Mouse (Mus musculus) brown adipose tissue, adult 24 weeks (tissue): ENCODE measurements at regions not wholly inside any gene's neighbourhood (a gene's known extent, or its start where the extent isn't known, plus 50 kb on each side); places are given as distances from the start of the nearest gene placed in this dataset.
"Not testable (repeated sequence)": the region's sequence is repeated elsewhere in the genome, so short reads cannot be mapped to it uniquely, and the experiment has no call there.

Source experiments
- H3K27ac ChIP-seq: fragments of 200-500 bp; replicated peaks from 2 replicates; pipeline ENCODE4 v1.5.1; 2012; ENCODE audit warnings: low read depth, mild to moderate bottlenecking, low read length
- H3K4me1 ChIP-seq: fragments of 200-500 bp; 2 replicates; pipeline ENCODE4 v1.6.1; 2012; ENCODE audit warnings: low read length, mixed read lengths; ENCODE audit not compliant: control insufficient read depth, insufficient read depth, insufficient read length
- H3K4me3 ChIP-seq: fragments of 200-500 bp; 2 replicates; pipeline ENCODE4 v1.5.1; 2012; ENCODE audit warnings: low read depth, mild to moderate bottlenecking, low read length, moderate library complexity; ENCODE audit not compliant: insufficient read depth

DNA sequence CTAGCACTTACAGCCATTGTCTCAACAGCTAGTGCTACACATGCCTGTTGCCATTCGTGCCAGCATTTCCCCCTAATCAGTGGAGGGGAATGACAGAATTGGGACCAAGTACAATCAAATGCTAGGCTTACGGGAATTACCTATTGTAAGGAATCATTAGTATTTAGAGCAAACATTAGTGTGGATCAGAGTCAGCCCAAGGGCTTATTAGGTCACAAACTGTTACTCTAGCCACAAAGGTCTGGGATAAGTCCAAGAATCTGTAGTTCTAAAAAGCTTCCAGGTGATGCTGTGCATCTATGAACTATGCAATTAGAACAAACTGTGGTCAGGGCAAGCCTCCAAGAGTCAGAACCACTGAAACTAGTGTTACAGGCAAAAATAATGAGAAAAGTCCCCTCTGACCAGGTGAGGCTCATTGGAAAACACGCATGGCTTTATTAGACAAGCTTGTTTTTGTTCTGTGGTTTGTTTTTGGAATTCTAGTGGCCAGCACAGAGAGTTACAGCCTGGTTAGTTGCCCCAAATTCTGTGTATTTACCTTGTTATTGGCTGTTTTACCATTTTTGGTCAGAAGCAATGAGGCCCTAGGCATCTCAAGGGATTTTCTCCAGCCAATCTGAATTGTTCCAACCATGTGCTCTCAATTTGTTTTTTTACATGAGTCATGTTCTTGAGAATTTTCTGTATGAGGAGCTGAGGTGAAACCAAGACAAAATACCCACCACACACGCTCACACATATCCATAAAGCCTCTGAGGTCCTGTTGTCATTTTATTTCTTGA is 319.0 kb upstream of the Ube2e3 start:
- H3K27ac ChIP-seq, result no peak overlapping the region
- no peak overlapping the region for H3K4me3 ChIP-seq
- no peaks in the 10 kb centered on the region for H3K4me1 ChIP-seq

DNA sequence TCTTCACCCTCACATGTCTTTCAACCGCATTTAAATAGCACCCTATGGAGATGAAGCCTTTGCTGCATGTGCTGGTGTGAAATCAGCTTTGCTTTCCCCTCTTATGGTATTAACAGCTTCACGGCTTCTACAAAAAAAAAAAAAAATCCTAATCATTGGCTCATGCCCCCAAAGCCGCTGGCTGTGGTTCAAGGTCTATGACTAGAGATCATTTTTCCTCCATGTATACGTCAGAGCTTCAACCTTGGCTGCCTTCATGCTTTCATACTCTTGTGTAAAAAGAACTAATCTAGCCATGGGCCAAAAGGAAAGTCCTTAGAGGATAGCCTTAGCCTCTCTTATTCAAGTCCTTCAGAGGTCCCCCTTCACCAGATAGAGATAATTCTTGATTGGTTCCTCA is 320.6 kb upstream of the Ube2e3 start:
- no peaks in the 10 kb centered on the region for H3K4me1 ChIP-seq
- H3K4me3 ChIP-seq, result no peak overlapping the region
- H3K27ac ChIP-seq, result no peak overlapping the region

DNA sequence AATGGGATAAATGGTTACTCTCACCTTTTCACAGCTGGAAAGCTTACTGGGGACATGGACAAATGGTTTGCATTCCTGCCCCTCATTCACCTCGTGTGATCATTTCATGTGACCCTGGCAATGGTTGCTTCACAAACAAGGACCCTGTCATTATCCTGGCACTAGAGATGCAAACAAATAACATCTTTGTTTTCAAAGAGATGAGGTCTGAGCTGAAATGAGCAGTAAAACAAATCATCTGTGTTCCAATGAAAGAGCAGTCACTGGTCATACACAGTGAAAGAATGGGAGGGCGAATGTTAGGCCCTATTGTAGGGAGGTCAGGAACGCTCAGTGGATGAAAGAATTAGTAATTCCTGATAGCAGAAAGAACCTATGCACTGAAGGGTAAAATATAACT is 327.5 kb upstream of the Ube2e3 start:
- H3K4me3 ChIP-seq, result no peak overlapping the region
- no peaks in the 10 kb centered on the region for H3K4me1 ChIP-seq
- no peak overlapping the region for H3K27ac ChIP-seq

DNA sequence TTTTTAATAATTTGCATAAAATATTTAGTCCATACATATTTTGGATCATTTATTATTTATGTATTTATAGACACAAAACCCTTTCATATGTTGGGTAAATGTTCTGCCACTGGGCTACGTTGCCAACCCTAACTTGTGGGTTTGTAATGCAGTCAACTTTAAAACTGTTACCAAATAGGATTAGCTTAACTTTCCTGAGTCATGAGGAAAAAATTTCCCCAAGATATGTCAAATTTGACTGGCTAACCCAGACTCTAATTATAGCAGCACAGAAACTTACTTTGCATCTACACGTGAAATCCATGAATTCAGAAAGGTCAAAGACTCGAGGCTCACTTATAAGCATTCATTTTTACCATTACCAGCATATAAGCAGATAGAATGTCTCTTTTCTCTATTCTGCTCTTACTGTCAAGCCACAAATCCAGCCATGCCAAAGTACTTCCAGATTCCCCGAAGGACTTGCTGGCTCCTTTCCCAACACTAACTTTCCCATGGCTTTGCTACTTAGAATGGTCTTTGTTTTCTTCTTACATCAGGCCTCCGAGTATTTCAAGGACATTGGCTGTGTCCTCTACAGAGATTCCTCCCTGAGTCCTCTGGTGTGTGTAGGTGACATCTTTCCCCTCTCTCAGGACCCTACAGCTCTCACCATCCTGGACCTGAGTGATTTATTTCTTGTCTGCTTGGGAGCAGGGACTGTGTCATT is 328.2 kb upstream of the Ube2e3 start:
- Histone ChIP-seq H3K4me1 (no peaks in the 10 kb centered on the region), H3K27ac (no peak overlapping the region), H3K4me3 (no peak overlapping the region)

DNA sequence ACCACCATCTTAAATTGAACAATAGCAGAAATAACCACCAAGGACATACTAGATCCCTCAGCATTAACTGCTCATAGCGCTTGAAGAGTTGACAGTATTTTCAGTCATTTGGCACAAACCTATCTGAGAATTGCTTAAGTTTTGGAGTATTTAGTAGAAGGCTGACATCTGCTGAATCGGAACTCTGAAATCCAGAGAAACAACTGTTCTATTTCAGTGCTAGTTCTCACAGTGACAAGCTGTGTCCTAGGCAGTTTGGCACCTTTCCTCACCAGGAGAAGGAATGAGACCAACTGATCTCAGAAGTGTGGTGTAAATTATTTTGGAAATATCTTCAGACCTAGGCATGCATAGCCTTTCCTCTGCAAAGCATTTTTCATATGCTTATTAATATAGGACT is 330.4 kb upstream of the Ube2e3 start:
- Histone ChIP-seq H3K27ac (no peak overlapping the region), H3K4me3 (no peak overlapping the region)

DNA sequence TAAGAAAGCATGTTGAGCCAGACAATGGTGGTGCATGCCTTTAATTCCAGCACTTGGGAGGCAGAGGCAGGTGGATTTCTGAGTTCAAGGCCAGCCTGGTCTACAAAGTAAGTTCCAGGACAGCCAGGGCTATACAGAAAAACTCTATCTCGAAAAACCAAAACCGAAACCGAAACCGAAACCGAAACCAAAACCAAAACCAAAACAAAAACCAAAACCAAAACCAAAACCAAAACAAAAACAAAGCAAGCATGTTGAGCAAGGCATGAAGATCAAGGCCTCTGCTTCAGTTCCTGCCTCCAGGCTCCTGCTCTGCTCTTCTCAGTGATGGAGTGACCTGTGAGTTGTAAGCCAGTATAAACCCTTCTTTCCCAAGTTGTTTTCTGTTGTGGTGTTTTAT is 334.0 kb upstream of the Ube2e3 start:
- H3K27ac ChIP-seq, H3K4me3 ChIP-seq, H3K4me1 ChIP-seq: not testable (repeated sequence)

More for the DNA sequence above, 330.4 kb upstream of the Ube2e3 start:
- no peaks in the 10 kb centered on the region for H3K4me1 ChIP-seq

DNA sequence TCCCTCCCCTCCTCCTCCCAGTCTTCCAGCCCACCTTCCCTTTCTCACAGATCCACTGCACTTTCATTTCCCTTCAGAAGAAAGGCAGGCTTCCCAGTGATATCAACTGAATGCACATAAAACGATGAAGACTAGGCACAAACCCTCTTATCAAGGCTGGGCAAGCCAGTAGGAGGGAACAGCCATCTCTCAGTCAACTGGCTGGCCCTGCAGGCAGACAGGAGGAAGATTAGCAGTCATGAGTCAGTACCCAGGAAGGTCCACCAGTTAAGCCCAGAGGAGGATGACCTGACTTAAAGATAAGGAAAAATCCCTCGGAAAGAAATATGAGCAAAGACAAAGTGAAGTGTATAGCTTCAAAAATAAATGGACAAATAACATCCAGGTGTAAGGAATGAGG is 337.4 kb upstream of the Ube2e3 start:
- Histone ChIP-seq H3K27ac (no peak overlapping the region), H3K4me3 (no peak overlapping the region), H3K4me1 (no peaks in the 10 kb centered on the region)

DNA sequence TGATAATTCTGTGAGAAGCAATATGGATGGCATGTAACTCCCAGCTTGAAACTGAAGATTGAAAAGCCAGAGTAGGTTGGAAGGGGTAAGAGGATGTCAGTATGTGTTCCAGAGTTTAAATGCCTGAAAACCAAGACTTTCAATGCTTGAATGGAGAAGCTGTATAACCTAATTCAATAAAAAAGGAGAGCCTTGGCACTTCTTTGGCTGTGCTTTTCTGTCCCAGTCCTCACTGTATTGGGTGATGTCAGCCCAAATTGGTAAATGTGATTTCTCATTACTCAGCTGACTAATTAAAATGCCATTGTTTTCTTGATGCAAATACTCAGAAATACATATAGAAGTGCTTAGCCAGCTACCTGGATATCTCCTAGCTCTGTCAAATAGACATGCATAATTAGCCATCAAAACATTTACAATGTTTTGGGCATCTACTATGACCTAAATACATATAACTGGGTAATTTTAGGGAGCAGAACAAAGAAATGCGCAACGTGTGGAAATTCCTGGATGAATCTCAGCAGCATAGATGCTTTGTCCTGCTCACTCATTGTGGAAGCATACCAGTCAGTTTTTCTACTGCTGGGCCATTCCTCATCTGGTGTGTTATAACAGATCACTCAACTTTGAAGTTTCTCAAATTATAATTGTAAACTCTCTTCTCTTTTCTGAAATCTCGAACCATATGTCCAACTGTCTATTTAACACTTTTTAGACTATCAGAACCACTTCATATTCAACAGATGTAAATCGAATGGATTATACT is 347.5 kb upstream of the Ube2e3 start:
- Histone ChIP-seq H3K4me3 (no peak overlapping the region), H3K27ac (no peak overlapping the region), H3K4me1 (no peaks in the 10 kb centered on the region)

DNA sequence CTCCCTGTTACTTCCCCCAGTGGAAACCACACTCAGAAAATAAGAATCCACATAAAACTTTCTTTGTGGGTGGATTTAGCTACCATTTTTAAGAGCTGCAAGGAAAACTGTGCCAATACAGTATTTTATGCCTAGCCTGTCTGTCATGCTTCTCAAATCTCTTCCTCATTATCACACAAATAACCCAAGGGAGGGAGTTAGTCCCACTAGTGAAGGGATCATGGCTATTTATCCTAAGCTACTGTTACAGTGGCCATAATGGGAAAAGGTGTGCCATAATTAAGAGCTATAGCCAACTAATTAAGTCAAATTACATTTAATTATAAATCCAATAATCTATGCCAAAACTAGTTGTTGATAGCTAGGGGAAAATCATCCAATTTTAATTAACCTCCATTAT is 374.8 kb upstream of the Ube2e3 start:
- Histone ChIP-seq H3K27ac (no peak overlapping the region), H3K4me1 (no peaks in the 10 kb centered on the region), H3K4me3 (no peak overlapping the region)

DNA sequence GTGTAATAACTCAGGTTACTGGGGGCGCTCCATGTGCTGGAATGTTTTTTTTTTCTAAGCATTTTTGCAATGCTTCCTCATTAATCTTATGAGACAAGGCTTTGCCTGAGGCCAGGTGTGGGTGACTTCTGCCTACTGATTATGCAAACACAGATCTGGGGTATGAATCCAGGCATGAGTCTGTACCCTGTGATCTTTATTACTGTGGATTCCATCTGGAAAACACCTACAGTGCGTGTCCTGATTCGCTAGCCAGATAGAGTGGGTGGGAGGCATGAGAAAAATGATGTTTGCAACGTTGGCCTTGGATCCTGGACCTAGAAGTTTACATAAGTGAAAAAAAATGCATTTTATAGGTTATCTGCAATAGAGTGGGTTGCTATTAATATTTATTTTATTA is 387.9 kb upstream of the Ube2e3 start:
- H3K4me1 ChIP-seq, result no peaks in the 10 kb centered on the region
- H3K4me3 ChIP-seq, result no peak overlapping the region
- no peak overlapping the region for H3K27ac ChIP-seq

DNA sequence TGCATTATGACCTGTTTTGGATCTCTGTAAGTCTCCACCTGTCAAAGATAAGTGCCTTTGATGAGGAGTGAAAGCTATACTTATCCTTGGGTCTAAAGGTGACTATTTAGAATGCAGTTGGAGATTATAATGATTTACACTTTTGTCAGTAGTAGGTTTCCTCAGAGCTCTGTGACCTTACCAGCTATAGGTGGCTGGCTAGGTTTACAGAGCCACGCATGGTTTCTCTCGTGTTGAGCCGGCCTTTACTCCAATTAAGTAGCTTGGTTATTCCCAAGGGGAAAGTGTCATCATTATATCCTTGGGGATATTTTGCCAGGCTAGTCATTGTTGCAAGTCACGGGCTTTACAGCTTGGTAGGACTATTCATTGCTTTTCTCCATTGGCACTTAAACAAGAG is 408.5 kb upstream of the Ube2e3 start:
- Histone ChIP-seq H3K4me3 (no peak overlapping the region), H3K27ac (no peak overlapping the region)

DNA sequence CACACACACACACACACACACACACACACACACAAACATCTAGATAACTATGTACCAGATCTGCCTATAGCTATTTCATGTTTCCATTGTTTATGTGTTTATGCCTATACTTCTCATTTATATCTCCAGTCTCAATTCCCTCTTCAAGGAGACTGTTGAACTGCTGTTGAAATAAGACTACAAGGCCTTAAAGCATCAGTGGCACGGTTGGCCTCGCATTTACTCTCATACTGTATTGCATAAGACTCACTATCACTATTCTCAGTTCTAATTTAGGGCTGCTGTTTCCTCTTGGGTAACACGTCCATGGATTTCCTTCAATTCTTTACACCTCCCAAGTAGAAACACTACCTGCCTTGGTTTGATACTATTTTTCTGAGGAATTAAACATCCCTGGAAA is 414.5 kb upstream of the Ube2e3 start:
- Histone ChIP-seq H3K4me1 (no peaks in the 10 kb centered on the region), H3K4me3 (no peak overlapping the region), H3K27ac (no peak overlapping the region)

More for the DNA sequence above, 408.5 kb upstream of the Ube2e3 start:
- no peaks in the 10 kb centered on the region for H3K4me1 ChIP-seq

DNA sequence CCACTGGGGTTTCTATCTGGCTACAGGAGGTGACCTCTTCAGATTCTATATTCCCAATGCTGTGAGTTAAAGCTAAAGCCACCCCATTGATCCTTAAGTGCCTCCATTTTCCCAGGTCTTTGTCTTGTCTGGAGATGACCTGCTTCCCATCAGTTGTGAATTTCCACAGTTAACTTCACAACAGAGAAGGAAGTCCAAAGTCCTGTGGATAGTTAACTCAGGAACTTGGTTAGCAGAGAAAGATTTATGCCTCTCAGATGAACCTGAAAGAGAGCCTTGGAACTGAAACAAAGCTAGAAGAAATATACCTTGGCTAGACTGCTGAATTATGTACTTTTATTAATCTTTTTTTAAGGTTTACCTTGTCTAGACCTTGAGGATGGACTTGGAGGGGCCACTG is 431.1 kb upstream of the Ube2e3 start:
- Histone ChIP-seq H3K4me1 (no peaks in the 10 kb centered on the region), H3K27ac (no peak overlapping the region), H3K4me3 (no peak overlapping the region)

DNA sequence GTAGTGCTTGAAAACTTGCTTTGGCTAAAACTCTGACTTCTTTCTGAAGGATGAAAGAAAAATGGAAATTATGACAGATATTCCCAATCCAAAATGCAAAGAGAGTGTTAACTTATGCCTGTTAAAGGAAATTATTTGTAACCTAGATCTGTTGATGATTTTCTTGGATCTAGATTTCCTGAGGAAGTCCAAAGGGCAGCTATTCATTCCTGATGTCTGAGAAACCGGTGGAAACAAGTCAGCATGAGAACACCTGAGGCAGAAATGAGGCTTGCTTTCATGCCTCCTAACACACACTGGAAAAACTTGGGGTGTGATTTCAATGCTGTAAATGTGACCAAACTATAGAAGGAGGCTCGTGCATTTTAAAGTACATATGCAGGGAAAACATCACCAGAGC is 432.9 kb upstream of the Ube2e3 start:
- Histone ChIP-seq H3K4me1 (no peaks in the 10 kb centered on the region), H3K4me3 (no peak overlapping the region)

DNA sequence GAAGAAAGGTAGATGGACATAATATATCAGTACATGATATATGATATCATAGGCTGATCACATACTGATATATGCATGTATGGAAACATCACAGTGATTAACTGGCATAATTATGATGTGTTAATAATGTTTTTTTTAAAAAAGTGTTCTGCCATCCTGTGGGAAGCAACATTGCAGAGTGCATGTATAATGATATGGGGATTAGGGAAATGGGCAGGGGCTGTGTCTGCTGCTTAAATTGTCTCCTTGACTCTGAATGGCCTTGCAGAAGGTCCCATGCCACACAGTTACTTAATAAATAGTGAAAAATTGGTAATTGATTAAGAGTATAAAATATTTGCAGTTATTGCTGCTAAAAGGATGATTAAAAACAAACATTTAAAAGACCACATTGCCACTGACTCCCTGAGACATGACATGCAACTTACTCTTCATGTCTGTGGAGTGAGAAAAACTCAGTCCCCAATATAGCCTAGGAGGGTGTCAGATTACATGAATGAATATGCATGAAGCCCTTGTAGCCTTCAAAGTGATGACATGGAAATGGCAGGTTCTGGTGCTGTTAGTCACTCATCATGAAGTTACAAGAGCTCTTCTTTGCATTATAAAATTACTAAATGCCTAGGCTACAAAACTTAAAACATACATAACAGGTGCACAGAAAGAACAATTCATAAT is 440.1 kb upstream of the Ube2e3 start:
- Histone ChIP-seq H3K4me1 (no peaks in the 10 kb centered on the region), H3K27ac (no peak overlapping the region), H3K4me3 (no peak overlapping the region)

More for the DNA sequence above, 432.9 kb upstream of the Ube2e3 start:
- H3K27ac ChIP-seq, result no peak overlapping the region
